Mouse (Mus musculus) kidney, postnatal 0 days (tissue): ENCODE measurements at regions not wholly inside any gene's neighbourhood (a gene's known extent, or its start where the extent isn't known, plus 50 kb on each side); places are given as distances from the start of the nearest gene placed in this dataset.

Experiments
- ATAC-seq: fragments of 200-750 bp; cut with Nextera tagmentation; replicated peaks from 2 replicates; pipeline ENCODE4 v1.8.0; 2017; ENCODE audit warnings: low read depth, moderate number of reproducible peaks, moderate TSS enrichment, moderate library complexity; ENCODE audit not compliant: low FRiP score
- DNase-seq: peaks from one replicate; pipeline ENCODE4 v3.0.0-alpha.2; 2016; ENCODE audit warnings: low spot score
- H3K27ac ChIP-seq: fragments of 300-500 bp; sonication (generic); 2 replicates; pipeline ENCODE4 v1.5.1; 2014; ENCODE audit warnings: mild to moderate bottlenecking
- H3K27me3 ChIP-seq: fragments of 300-500 bp; sonication (generic); 2 replicates; pipeline ENCODE4 v1.6.1; 2014; ENCODE audit warnings: low read length, mixed read lengths; ENCODE audit not compliant: insufficient read depth
- H3K36me3 ChIP-seq: fragments of 300-500 bp; sonication (generic); 2 replicates; pipeline ENCODE4 v1.6.1; 2014; ENCODE audit warnings: low read length, mixed read lengths; ENCODE audit not compliant: insufficient read depth
- H3K4me1 ChIP-seq: fragments of 300-500 bp; sonication (generic); replicated peaks from 2 replicates; pipeline ENCODE4 v1.6.1; 2014; ENCODE audit warnings: antibody characterized with exemption, low read length, mixed read lengths; ENCODE audit not compliant: insufficient read depth
- H3K4me2 ChIP-seq: fragments of 300-500 bp; sonication (generic); 2 replicates; pipeline ENCODE4 v1.6.1; 2014; ENCODE audit warnings: mild to moderate bottlenecking, low read length, moderate library complexity, mixed read lengths
- H3K4me3 ChIP-seq: fragments of 300-500 bp; sonication (generic); replicated peaks from 2 replicates; pipeline ENCODE4 v1.5.1; 2014; ENCODE audit warnings: low read depth, low read length
- H3K9ac ChIP-seq: fragments of 300-500 bp; sonication (generic); 2 replicates; pipeline ENCODE4 v1.6.1; 2014; ENCODE audit warnings: low read depth, low read length
- H3K9me3 ChIP-seq: fragments of 300-500 bp; sonication (generic); replicated peaks from 2 replicates; pipeline ENCODE4 v1.6.1; 2016; ENCODE audit warnings: low read length, inconsistent platforms, mixed read lengths
- CTCF ChIP-seq: IDR thresholded peaks from 2 replicates; pipeline ENCODE4 v1.5.1; 2016; ENCODE audit warnings: antibody characterized with exemption, low read depth, mild to moderate bottlenecking, moderate library complexity
- WGBS: fragments of 180-500 bp; shearing (Covaris S2); extraction: QIAGEN DNeasy Blood & Tissue Kit; methylation state at CpG from one replicate; pipeline ENCODE4 v1.1.7; 2014; 5-methylcytosine and 5-hydroxymethylcytosine counted together

DNA sequence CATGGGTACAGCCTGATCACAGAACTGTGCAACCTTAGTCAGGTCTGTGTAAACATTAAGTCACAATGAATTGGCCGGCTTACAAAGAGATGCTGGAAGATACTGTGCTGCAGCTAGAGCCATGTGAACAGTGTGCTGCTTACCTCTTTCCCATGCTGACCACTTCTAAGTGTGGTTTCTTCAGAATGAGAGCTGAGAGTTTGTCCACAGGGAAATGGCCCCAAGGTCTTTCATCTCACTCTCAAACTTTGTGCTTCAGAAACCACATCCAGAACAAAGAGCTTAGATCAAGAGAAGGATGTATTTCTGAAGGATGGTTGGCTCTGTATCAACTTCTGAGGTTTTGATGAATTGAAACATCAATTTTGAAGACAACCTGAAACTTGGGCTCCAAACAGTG, 165.7 kb downstream of the Lrrc3b start:
- H3K27me3 ChIP-seq: no peaks in the 10 kb centered on the region
- H3K4me3 ChIP-seq: no peak overlapping the region
- no peaks in the 10 kb centered on the region for H3K36me3 ChIP-seq
- WGBS: 65% methylated on average over 1 of the region's 1 CpGs
- no peak overlapping the region for H3K9ac ChIP-seq
- H3K4me1 ChIP-seq: no peaks in the 10 kb centered on the region
- DNase-seq (no peak), ATAC-seq (no peak)
- no peak for TF ChIP-seq CTCF
- no peak overlapping the region for H3K4me2 ChIP-seq
- H3K9me3 ChIP-seq: no peaks in the 10 kb centered on the region
- H3K27ac ChIP-seq: no peak overlapping the region

DNA sequence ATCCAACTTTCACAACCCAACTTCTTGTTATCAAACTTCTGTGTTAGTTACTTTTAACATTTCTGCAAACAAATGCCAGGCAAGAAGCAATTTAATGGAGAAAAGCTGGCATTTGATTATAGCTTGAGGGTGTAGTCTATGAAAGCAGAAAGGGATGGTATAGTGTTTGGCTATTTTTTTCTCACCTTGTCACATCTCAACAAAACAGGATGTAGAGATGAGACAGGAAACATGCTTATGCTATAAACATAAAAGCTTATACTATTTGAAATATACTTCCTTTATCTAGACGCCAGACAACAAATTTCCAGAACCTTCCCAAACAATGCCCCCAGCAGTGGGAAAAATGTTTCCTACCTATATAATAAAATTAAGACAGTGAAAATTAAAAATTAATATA, 166.4 kb downstream of the Lrrc3b start:
- DNase-seq: no peak
- no peaks in the 10 kb centered on the region for H3K36me3 ChIP-seq
- H3K27ac ChIP-seq: no peak overlapping the region
- H3K9ac ChIP-seq: no peak overlapping the region
- no peak overlapping the region for H3K4me3 ChIP-seq
- no peaks in the 10 kb centered on the region for H3K9me3 ChIP-seq
- 89% methylated on average over 1 of the region's 1 CpGs for WGBS
- H3K27me3 ChIP-seq: no peaks in the 10 kb centered on the region
- H3K4me2 ChIP-seq: no peak overlapping the region
- no peak for TF ChIP-seq CTCF
- H3K4me1 ChIP-seq: no peaks in the 10 kb centered on the region
- no peak for ATAC-seq

GRCm38 (mm10) chr14:15266287-15266686, 172.5 kb downstream of the Lrrc3b start:
- ATAC-seq: no peak
- no peak for DNase-seq
- Histone ChIP-seq H3K9ac (no peak overlapping the region), H3K4me2 (no peak overlapping the region), H3K36me3 (no peaks in the 10 kb centered on the region), H3K4me3 (no peak overlapping the region), H3K27me3 (no peaks in the 10 kb centered on the region), H3K4me1 (no peaks in the 10 kb centered on the region), H3K27ac (no peak overlapping the region), H3K9me3 (no peaks in the 10 kb centered on the region)
- 76% methylated on average over 1 of the region's 1 CpGs for WGBS
- peak; percentile 47 for TF ChIP-seq CTCF

GRCm38 (mm10) chr14:15262996-15263395, 175.8 kb downstream of the Lrrc3b start:
- no peak overlapping the region for H3K9ac ChIP-seq
- H3K4me3 ChIP-seq: no peak overlapping the region
- H3K4me1 ChIP-seq: no peaks in the 10 kb centered on the region
- H3K4me2 ChIP-seq: no peak overlapping the region
- ATAC-seq (no peak), DNase-seq (no peak)
- no peaks in the 10 kb centered on the region for H3K9me3 ChIP-seq
- H3K27ac ChIP-seq: no peak overlapping the region
- no peak for TF ChIP-seq CTCF
- no peaks in the 10 kb centered on the region for H3K27me3 ChIP-seq
- no peaks in the 10 kb centered on the region for H3K36me3 ChIP-seq
- 73% methylated on average over 2 of the region's 2 CpGs for WGBS

GRCm38 (mm10) chr14:15255729-15256128, 183.1 kb downstream of the Lrrc3b start:
- H3K27ac ChIP-seq: no peak overlapping the region
- TF ChIP-seq CTCF: no peak
- no peaks in the 10 kb centered on the region for H3K27me3 ChIP-seq
- H3K4me3 ChIP-seq: no peak overlapping the region
- DNase-seq (no peak), ATAC-seq (no peak)
- no peaks in the 10 kb centered on the region for H3K9me3 ChIP-seq
- no peak overlapping the region for H3K4me2 ChIP-seq
- no peaks in the 10 kb centered on the region for H3K36me3 ChIP-seq
- no peaks in the 10 kb centered on the region for H3K4me1 ChIP-seq
- H3K9ac ChIP-seq: no peak overlapping the region

DNA sequence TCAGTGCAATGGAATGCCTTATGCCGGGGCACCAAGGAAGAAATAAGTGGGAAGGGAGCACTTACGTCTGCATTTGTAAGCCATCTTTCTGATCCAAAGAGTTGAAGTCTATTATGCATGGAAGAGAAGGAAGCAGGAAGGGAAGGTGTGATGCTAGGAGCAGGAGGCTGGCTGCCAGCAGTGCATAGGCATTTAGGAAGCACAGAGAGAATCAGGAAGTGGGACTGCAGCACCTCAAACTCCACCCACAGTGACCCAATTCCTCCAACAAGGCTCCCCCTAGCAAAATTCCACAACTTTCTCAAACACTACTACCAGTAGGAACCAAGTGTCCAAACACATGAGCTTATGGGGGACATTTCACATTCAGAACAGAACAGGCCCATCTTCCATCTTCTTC, 233.2 kb downstream of the Lrrc3b start:
- no peaks in the 10 kb centered on the region for H3K36me3 ChIP-seq
- TF ChIP-seq CTCF: no peak
- H3K27me3 ChIP-seq: no peaks in the 10 kb centered on the region
- H3K9me3 ChIP-seq: no peaks in the 10 kb centered on the region
- ATAC-seq (no peak), DNase-seq (no peak)
- no peak overlapping the region for H3K4me2 ChIP-seq
- no peaks in the 10 kb centered on the region for H3K4me1 ChIP-seq
- H3K9ac ChIP-seq: no peak overlapping the region
- H3K4me3 ChIP-seq: no peak overlapping the region
- no peak overlapping the region for H3K27ac ChIP-seq
- WGBS: 64% methylated on average over 2 of the region's 2 CpGs

DNA sequence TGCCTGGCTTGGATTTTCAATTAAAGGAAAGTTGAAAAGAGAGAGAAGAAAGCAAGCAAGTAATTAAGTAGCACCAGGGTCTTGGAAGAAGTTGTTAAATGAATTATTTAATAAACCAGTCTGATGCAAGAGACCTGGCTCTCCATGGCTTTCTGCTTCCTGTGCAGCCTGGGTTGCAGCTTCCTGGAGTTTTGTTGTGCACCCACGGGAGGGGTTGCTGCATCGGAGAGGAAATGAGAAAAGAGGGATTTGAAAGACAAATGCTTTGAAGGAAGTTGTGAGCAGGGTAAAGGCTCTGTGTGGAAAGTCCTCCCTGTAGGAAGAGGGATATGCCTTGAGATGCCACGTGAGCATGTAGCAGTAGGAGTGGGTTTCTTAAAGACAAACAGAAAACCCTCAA, 234.5 kb downstream of the Lrrc3b start:
- DNase-seq (no peak), ATAC-seq (no peak)
- H3K36me3 ChIP-seq: no peaks in the 10 kb centered on the region
- no peaks in the 10 kb centered on the region for H3K4me1 ChIP-seq
- no peaks in the 10 kb centered on the region for H3K27me3 ChIP-seq
- no peak overlapping the region for H3K4me3 ChIP-seq
- H3K9ac ChIP-seq: no peak overlapping the region
- H3K4me2 ChIP-seq: no peak overlapping the region
- 53% methylated on average over 3 of the region's 3 CpGs for WGBS
- H3K27ac ChIP-seq: no peak overlapping the region
- H3K9me3 ChIP-seq: no peaks in the 10 kb centered on the region
- no peak for TF ChIP-seq CTCF
